Comparison of ENCODE assay signal across 12 mouse cellular contexts in the genomic region with DNA sequence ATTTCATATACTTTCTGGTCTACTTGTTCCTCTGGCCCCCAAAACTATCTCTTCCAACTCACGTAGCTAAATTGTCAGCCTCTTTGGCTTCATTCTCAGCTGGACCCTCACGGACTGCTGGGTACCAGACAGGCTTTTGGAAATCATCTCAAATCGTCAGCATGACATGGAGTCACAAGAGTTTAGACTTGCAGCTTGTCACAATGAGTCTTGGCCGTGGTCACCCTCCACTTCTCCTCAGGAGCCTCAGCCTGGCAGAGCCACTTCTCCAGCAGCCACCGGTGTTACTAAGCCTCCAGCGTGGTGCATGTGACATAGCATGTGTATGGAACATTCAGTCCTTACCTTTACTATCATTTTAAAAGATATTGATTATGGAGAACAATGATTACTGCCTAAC.
"Had no signal": no experiment of that assay in that cellular context is flagged by ENCODE, and none has a peak within 500 bp of the region (broad histone marks: within the 10 kb centered on the region; RNA-seq: fewer than 3 reads in every experiment).

No protein-coding gene starts in this region.

- DNase-seq: lung, adult 18-20 months; lung, embryonic 14.5 days; lung, postnatal 10 days; lung, postnatal 4 days; retina, postnatal 1 day; right cerebral cortex, adult 18-20 months; right cerebral cortex, postnatal 25 days; right cerebral cortex, postnatal 4 days; spleen, adult 18-20 months; thymus, adult 18-20 months; thymus, postnatal 14 days; thymus, postnatal 36 days had no signal
